Mouse (Mus musculus): ENCODE measurements around the gene Swi5.
"Not testable (repeated sequence)": the region's sequence is repeated elsewhere in the genome, so short reads cannot be mapped to it uniquely, and the experiment has no call there.

Swi5 gene

DNA sequence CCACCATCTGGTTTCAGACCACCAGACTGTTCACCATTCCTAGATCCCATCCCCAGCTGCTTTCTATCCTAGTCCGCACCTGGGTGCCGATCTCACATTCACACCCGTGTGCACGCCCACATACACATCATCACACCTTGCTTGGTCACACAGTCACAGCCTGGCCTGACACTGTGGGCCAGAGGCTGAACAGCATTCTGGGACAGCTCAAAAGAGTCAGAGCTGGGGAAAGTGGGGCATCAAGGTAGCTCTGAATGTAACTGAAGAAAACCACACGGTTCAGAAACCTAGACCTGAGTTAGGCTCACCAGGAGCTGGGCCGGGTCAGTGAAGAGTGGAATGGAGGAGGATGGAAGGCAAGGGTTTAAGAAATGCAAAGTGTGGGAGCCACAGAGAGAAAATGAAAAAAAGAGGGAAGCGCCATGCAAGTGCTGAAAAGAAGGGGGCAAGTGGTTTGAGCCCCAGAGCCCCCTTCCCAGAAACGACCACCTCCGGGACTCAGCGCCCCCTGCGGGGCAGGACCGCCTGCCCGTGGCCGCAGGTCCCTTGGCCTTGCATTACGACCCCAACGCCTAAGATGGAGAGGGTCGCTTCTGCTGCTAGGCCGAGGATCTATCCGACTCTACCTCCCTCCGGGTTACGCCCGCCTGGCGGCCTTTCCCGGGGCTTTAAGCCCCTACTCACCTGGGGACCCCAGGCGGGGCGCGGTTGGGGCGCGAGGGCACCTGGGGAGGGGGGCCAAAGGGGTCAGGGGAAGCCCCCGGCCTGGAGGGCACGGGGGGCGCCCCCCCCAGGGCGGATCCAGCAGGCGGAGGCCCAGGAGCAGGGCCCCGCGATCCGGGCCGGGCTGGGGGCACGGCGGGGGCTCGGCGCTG, 23.8 kb upstream of the Swi5 start:
- peak in 1 of 2 experiments; percentile 38 for DNase-seq (ENCODE audit: low spot score in 2 of 2)

DNA sequence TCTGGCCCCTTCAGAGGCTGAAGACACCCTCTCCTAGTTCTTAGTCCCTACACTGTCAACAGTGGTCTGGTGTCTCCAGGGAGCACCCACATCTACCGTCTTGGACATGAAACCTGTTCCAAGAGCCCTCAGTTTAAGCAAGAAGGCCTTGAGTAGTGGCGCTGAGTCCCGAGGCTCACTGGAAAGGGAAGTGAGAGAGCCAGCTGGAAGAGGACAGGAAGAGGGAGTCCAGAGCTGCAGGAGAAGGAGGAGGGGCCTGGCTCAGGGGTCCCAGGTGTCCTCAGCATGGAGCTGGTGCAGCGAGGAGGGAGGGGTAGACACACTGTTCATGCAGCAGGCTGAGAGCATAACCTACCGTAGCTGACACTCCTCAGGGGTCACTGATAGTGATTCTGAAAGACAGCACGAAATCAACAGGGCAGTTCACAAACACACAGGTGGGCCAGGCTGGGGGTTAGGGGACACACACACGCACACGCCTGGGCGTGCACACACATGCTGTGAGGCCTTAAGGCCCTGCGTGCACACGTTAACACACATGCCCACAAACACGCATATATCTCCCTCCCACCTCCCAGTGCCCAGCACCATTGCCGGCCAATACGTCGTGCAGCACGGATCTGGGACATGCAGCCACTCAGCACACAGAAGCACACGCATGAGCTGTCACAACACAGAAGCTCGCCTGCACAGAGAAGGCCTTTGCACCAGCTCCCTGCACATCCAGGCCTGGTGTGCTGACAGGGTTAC, 22.4 kb upstream of the Swi5 start:
- DNase-seq (ENCODE audit: low spot score in 2 of 2): peak in 1 of 2 experiments; percentile 39

DNA sequence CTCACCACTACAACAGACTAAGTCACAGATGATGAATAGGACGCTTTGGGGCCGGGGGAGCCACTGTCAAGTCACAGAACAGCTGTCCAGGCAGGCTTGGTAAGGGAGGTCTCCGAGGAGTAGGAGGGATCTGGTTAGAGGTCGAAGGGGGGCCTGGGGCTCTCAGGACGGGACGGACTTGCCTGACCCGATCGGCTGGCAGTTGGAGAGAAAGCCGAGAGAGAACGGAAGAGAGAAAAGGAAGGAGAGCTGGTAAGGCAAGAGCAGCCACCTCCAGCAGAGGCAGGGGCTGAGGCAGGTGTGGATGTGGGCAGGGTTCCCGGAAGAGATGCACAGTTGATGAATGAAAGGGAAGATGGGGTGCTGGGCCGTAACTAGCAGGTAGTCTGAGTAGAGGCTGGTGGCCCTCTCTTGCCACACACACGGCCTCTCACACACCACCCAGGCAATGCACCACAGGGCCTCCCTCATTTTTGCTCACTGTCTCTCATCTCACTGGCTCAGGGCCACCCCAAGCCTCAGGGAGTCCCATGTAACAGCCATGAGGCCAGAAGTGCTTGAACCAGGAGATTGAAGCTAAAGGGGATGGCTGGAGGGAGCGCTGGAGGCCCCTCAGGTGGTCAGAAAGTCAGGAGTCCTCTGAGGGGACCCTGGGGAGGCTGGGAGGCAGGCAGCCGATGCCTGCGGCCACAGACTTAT, 21.1 kb upstream of the Swi5 start:
- peak; percentile 22 to 45 for DNase-seq (ENCODE audit: low spot score in 2 of 2)

DNA sequence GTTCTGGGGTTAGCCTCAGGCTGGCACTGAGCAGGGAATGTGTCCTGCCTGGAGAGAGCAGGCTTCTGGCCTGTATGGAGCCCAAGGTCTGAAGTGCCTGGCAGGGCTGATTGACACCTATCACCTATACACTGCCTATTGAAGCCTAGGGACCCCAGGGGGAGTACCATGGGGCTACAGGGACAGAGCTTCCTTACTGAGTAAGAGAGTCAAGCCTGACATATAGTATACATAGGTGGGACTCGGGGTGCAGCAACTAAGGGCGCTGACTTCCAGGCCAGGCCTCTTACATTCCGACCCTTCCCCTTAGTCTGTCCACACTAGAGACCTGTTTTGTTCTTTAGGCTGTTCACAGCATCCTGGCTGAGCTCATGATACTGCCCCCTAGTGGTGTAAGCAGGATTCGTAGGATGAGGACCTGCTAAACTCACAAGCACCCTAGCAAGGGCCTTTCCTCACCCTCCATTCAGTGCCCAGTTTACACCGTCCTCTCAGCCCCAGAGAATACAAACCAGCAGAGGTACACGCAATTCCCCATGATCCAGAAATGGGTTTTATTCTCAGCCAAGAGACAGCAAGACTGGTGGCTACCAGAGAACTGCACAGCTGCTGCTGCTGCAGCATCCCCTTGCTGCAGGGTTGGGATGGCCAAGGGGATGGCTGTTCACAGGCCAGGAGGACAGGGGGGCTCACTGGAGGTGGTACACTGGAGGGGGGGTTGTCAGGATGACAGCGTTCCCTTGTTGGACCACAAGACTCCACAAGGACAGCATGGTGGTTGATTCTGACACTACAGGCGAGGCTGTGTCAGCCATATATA, 20.3 kb upstream of the Swi5 start:
- peak; percentile 76 for DNase-seq (ENCODE audit: low spot score in 2 of 2)

DNA sequence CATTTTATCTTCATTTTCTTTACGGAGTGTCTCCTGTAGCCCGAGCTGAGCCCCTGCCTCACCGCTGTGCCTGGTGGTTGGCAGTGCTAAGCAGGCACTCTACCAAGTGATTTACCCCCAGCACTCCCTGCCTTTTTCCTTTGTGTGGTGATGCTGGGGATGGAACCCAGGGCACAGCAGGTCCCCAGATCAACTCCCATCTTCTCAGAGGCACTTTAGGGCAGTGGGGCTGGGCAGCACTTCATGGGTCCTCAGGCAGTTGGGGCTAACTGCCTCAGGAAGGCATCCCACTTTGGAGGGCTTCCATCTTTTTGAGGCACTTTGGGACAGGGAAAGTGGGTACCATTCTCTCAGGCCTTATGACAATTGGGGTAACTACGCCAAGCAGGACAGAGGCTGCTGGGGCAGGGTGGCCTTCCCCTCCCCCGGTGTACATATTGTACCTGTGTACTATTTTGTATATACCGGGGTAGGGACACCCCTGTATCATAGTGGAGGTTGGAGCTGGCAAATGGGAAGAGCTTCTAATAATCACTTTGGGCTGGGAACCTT, 19.4 kb upstream of the Swi5 start:
- peak in 1 of 2 experiments; percentile 36 for DNase-seq (ENCODE audit: low spot score in 2 of 2)

DNA sequence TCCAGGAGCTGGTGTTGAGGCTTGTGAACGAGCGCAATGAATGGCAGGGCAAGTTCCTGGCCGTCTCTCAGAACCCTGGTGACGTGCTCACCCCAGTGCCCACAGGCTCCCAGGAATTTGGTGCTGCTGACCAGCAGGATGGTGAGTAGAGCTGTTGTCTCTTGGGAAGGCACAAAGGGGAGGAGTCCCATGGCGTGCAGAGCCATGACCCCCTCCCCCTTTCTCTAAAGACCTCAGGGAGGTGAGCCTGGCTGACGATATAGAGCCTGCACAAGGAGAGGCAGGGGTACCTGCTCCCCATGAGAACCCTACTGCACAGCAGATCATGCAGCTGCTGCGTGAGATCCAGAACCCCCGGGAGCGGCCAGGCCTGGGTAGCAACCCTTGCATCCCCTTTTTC, 18.3 kb upstream of the Swi5 start:
- peak; percentile 21 to 36 for DNase-seq (ENCODE audit: low spot score in 2 of 2)

DNA sequence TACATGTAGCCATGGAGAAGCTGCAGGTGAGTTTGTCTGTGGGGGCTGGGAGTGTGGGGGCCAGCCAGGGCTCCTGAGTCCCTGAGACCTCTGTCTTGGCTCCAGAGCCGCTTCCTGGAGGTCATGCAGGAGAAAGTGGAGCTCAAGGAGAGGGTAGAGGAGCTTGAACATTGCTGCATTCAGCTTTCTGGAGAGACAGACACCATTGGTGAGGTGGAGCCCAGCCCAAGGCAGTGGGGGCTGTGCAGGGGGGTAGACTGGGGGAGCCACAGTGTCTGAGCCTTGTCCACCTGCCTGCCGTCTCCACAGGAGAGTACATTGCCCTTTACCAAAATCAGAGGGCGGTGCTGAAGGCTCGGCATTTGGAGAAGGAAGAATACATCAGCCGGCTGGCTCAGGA, 17.8 kb upstream of the Swi5 start:
- no peak for DNase-seq (ENCODE audit: low spot score in 2 of 2)

DNA sequence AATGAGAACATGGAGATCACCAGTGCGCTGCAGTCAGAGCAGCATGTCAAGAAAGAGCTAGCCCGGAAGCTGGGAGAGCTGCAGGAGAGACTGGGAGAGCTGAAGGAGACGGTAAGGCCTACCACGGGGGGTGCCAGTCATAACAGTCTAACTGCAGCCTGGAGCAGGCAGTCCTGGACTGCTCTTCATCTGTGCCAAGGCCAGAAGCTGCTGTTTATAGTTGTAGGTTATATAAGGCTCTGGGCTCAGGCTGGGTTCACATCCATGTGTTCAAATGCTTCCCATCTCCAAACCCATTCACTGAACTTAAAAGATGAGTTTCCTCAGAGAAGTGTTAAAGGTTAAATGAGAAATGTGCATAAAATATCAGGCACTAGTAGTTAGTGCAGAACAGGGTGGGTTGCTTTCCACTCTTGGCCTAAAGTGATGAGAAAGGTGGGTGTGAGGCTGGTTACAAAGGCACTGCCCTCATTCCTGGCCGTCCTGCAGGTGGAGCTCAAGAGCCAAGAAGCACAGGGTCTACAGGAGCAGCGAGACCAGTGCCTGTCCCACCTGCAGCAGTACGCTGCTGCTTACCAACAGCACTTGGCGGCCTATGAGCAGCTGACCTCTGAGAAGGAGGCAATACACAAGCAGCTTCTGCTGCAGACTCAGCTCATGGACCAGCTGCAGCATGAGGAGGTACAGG, 16.4 kb upstream of the Swi5 start:
- DNase-seq (ENCODE audit: low spot score in 2 of 2): peak; percentile 59 to 69

DNA sequence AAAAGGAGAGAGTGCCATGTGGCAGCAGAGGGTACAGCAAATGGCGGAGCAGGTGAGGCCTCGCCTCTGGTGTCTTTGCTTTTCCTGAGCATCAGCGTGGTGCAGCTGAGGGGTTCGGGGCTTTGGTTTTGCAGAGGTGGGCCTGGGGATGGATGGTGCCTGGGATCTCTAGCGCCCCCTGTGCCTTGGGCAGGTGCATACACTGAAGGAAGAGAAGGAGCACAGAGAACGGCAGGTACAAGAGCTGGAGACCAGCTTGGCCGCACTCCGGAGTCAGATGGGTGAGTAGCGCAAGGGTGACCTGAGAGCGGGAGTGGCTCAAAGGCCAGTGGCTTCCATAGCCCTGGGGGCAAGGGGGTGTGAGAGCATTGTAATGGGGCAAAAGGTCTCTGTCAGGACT, 15.1 kb upstream of the Swi5 start:
- no peak for DNase-seq (ENCODE audit: low spot score in 2 of 2)

DNA sequence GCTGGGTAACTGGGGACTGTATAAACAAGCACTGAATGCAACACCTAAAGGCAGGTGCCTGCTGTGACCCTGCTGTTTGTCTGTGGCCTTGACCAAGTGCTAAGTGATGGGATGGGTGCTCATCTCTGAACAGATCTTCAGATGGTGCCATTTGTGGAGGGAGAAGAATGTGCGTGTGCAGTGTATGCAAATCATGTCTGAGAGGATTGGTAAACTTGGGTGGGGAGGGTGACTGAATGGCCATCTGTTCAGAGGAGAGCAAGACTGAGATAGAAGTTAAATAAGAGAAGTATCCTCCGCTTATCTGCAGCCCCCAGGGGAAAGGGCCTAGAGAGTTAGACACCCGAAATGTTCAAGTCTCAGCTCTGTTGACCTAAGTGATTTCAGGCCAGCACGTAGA, 11.6 kb upstream of the Swi5 start:
- DNase-seq (ENCODE audit: low spot score in 2 of 2): peak in 1 of 2 experiments; percentile 30

DNA sequence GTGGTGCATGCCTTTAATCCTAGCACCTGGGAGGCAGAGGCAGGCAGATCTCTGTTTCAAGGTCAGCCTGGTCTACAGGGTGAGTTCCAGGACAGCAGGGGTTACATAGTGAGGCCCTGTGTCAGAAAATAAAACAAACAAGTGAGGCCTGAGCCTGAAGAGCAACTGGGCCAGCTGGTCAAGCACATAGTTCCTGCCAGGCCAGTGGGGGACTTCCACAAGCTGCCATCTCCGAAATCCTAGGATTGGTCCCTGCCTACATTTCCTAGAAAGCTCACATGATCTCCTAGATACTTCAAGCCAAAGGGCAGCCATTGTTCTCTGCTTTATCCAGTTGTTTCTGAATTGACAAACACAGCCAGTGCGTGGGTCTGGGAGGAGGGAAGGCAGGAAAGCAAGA, 8.0 kb upstream of the Swi5 start:
- not testable (repeated sequence) for DNase-seq (ENCODE audit: low spot score in 2 of 2)

DNA sequence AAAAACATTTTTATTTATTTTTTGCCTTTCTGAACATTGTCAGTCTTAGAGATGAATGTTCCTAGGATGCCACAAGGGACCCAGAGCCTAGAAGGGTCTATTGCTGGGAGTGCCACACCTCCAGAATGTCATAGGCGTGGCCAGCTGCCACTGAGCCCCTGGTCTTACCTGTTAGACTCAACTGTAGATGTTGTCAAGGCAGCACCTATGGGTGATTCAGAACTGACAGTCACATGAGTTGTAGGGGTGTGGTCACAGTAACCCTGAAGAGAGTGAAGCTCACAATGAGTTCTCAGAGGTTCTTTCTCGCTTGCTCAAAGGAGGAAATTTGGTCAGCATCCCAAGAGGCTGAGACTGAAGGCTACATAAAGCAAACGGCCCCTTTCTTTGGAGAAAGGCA, 7.4 kb upstream of the Swi5 start:
- no peak for DNase-seq (ENCODE audit: low spot score in 2 of 2)

DNA sequence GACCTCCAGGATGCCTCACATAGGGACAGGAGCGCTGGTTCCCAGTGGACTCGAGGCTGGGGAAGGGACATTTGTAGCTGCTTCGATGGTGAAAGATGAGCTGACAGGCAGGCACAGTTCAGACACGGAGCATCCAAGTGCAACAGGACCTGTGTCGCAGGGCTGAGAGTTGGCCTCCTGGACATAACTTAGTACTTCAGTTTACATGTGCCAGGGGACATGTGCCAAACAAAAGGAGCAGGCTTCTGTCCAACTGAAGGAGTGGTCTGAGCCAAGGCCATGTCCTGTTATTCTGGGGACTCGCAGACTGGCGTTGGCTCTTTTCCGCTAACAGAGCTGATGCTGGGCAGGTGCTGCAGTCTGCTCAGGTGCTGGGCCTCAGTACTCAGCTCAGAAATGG, 6.5 kb upstream of the Swi5 start:
- DNase-seq (ENCODE audit: low spot score in 2 of 2): no peak

DNA sequence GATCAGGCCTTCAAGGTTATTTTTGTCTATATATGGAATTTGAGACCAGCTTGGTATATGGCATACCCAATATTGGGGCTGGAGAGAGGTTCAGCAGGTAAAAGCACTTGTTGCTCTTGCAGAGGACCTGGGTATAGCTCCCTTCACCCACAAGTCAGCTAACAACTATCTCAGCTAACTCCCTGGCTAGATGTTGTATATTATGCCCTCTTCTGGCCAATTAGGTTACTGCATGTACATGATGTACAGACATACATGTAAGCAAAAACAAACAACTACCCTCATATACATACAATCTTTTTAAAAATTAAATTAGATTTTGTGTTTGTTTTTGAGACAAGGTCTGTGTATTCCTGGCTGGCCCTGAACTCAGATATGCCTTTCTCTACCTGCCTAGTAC, 1.7 kb upstream of the Swi5 start:
- no peak for DNase-seq (ENCODE audit: low spot score in 2 of 2)

DNA sequence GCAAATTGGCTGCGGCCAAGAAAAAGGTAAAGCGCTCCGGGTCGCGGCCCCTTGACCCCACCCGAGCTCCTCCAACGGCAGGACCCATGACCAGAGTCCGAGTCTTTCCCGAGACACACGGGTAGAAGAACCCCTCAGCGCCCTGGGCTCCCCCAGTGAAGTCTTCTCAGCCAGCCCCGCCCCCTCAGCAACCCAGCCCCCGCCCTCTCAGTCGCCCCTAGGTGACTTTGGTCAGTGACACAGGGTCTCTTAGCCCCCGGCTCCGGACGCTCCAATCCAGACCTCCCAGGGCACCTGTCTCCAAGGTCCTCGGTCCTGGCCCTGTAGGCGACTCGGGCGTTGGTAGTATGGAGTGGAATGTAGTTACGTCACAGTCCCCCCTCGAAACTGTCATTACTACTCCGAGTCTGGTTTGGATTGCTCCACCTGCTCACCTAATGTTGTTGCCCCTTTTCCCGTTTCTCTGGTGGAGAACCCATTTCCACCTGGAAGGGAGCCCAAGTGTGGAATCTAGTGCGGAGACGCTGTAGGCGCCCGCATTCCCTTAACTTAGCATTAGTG, 576 bp upstream of the Swi5 start:
- DNase-seq (ENCODE audit: low spot score in 2 of 2): peak in 1 of 2 experiments; percentile 69

DNA sequence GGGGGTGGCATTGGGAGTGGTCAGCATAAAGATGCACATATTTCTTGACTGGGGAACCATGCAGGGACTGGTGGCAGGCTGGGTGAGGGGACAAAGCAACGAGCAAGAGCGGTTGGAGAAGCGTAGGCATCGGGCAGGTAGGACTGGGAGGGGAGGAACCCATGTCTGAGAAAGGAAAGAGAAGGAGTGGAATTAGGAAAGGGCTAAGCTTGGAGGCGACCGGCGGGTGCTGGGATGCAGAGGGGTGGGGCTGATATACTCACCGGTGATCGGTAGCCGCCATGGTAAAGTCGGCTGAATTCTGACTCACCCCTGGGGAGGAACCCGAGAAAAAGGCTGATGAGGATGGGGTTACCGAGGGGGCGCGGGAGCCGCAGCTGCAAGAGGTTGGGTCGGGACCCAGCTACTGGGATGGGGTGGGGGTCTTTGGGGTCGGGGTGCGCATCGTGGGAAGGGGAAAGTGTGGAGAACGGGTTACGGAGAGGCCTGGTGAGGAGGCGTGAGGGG, 488 bp downstream of the Swi5 start, which contains the start of gene Golga2:
Golga2 (plus strand) TSS at position 51 of the 507 bp plus-strand sequence.
- no peak for DNase-seq (ENCODE audit: low spot score in 2 of 2)

DNA sequence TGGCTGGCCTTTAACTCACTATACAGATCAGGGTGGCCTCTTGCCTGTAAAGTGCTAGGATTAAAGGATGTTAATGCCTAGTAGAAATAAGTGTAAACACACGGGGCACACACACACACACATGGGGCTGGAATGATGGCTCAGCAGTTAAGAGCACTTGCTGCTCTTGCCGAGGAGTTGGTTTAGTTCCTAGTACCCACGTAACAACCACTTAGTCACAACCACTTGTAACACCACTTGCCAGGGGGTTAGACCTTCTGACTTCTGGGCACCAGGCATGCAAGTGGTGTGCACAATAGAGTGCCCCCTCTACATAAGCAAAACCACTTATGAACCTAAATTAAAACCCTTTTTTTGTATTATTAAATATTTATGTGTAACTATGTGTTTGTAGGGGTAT, 3.9 kb downstream of the Swi5 start:
- no peak for DNase-seq (ENCODE audit: low spot score in 2 of 2)

DNA sequence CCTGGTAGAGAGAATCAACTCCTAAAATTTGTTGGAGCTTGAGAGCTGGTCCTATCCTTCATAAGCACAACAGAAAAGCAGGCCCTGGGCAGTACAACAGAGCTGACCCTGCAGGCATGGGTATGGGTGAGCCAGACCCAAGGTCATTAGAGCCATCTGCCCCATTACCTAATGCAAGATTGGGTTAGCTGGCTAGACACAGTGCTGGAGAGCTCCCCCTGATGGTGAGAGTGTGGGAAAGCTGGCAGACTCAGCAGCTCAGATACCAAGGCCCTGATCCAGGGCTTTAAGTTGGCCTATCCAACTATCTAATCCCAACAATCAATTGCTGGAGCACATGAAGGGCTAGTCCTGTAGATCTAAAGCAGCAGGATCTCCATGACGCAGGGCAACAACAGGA, 5.1 kb downstream of the Swi5 start:
- DNase-seq (ENCODE audit: low spot score in 2 of 2): peak in 1 of 2 experiments; percentile 43

DNA sequence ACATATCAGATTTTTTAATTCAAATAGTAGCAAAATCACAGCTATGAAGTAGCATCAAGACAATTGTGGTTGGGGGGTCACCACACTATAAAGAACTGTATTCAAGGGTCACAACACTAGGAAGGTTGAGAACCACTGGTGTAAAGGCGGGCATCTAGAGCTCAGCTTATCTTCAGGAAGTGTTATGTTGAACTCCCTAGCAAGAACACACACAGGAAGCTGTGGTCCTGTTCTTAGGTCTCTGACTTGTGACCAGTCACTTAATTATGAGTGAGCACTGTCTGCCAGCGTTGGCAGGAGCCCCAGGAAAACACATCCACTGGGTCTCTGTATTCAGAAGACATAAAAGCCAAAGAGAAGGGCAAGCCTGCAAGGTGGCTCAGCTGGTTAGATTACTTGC, 5.6 kb downstream of the Swi5 start:
- DNase-seq (ENCODE audit: low spot score in 2 of 2): no peak

DNA sequence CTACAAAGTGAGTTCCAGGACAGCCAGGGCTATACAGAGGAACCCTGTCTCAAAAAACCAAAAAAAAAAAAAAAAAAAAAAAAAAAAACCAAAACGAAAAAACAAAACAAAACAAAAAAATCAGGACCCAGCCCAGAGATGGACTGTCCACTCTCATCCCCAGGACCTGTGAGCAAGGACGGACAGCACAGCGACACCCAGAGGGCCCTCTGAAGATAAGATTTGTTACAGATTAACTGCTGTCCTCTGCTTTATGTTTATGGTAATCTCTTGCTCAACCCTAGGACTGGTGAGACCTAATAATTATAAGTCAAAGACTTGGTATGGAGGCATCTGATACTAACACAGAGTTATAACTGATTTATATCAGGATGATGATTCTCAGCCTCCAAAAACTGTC, 12.1 kb downstream of the Swi5 start:
- DNase-seq (ENCODE audit: low spot score in 2 of 2): no peak
